Mouse (Mus musculus) liver, embryonic 16.5 days (tissue): Measurements from ENCODE around the gene Cdkn3. TPM values are rescaled to one million over a fixed set of nuclear protein-coding genes. Genes with fewer than 3 reads are reported as not detected.

Experiments
- ATAC-seq: fragments of 200-750 bp; cut with Nextera tagmentation; 2 replicates; pipeline ENCODE4 v1.8.0; 2017; ENCODE audit warnings: low read depth, mild to moderate bottlenecking, moderate number of reproducible peaks, moderate library complexity
- H3K27ac ChIP-seq: fragments of 300-500 bp; sonication (generic); 2 replicates; pipeline ENCODE4 v1.5.1; 2014; ENCODE audit warnings: mild to moderate bottlenecking, low read length
- H3K27me3 ChIP-seq: fragments of 300-500 bp; sonication (generic); 2 replicates; pipeline ENCODE4 v1.6.1; 2014; ENCODE audit warnings: low read depth, low read length, mixed read lengths; ENCODE audit not compliant: control insufficient read depth, insufficient read depth
- H3K36me3 ChIP-seq: fragments of 300-500 bp; sonication (generic); 2 replicates; pipeline ENCODE4 v1.6.1; 2014; ENCODE audit warnings: mild to moderate bottlenecking; ENCODE audit not compliant: control insufficient read depth, insufficient read depth
- H3K4me1 ChIP-seq: fragments of 300-500 bp; sonication (generic); 2 replicates; pipeline ENCODE4 v1.6.1; 2014; ENCODE audit warnings: low read depth, low read length, mixed read lengths; ENCODE audit not compliant: control insufficient read depth
- H3K4me2 ChIP-seq: fragments of 300-500 bp; sonication (generic); 2 replicates; pipeline ENCODE4 v1.6.1; 2014; ENCODE audit warnings: low read depth, low read length, mixed read lengths
- H3K4me3 ChIP-seq: fragments of 300-500 bp; sonication (generic); 2 replicates; pipeline ENCODE4 v1.5.1; 2014; ENCODE audit warnings: low read depth, mild to moderate bottlenecking, low read length
- H3K9ac ChIP-seq: fragments of 300-500 bp; sonication (generic); 2 replicates; pipeline ENCODE4 v1.6.1; 2014; ENCODE audit warnings: low read depth, low read length
- H3K9me3 ChIP-seq: fragments of 300-500 bp; sonication (generic); replicated peaks from 2 replicates; pipeline ENCODE4 v1.6.1; 2016; ENCODE audit warnings: low read length; ENCODE audit not compliant: control insufficient read depth
- WGBS: fragments of 180-500 bp; shearing (Covaris S2); extraction: QIAGEN DNeasy Blood & Tissue Kit; methylation state at CpG from one replicate; pipeline ENCODE4 v1.1.7; 2014; ENCODE audit not compliant: insufficient replicate concordance; 5-methylcytosine and 5-hydroxymethylcytosine counted together
- polyA plus RNA-seq: library from polyadenylated mRNA; unstranded; fragments of >200 nt; fragmentation: Nextera tagmentation; extraction: Ambion mirVana; gene quantifications from 2 replicates; pipeline ENCODE4 v1.2.1, GENCODE M21; 2015

The Cdkn3 gene
- polyA plus RNA-seq: 97.9 and 109 TPM in 2 replicates

DNA sequence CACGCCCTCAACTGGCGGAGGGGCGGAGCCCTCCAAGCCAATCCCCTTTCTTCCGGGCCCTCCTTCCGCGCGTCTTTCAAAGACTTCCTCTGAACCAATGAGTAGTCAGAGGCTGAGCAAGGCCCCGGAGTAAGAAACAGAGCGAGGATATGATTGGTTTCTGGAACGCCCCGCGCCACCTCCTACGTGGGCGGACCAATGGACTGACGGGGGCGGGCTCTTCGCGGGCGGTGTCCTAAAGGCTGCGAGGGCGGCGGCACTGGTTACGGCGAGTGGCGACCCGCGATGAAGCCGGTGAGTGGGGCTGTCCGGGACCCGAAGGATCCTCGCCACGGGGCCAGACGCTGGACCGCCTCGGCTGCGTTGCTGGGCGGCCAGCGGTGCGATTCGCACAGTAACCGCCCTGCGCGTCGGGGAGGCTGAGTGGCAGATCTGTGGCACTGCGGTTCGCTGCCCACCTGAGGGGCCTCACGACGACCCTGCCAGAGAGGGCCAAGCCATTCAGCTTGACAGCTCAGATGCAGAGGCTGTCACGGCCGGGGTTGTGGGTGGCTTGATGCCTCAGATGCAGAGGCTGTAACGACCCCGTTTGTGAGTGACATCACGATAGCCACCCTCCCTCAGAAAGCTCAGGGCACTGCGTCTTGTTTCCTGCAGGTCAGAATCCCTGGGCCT, at the start of gene Cdkn3:
Gene Cdkn3, plus strand, starts transcription at position 187 of the 675 bp plus-strand sequence.
- Histone ChIP-seq H3K27ac (peak within 1 kb of the TSS; percentile 79), H3K4me3 (peak within 1 kb of the TSS; percentile 82), H3K4me1 (peaks cover 10% of the 10 kb centered on the region), H3K9me3 (no peaks in the 10 kb centered on the region), H3K27me3 (no peaks in the 10 kb centered on the region), H3K4me2 (peak within 1 kb of the TSS; percentile 57), H3K9ac (peak within 1 kb of the TSS; percentile 91), H3K36me3 (peaks cover 18% of the 10 kb centered on the region)
- ATAC-seq: peak; percentile 99
- under 1% methylated on average over 48 of the region's 54 CpGs for WGBS

DNA sequence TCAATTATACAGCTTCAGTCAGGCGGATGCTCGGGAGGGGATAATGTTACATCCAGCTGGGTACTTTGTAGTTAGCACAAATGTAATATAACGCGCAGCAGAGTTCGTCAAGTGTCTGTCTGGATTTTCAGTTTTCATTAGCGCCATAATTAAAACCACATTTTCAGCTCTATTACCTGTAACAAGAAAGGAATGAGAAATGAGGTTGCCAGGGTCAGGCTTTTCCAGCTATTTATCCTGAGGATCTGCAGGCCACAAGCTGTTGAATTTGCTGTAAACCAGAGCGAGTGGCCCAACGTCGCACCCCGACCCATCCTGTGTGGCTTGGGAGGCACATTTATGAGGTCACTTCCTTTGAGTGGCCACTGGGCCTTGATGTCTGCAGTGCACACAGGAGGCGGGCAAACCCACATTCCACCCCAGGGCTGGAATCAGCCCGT, 41.8 kb upstream of the Cdkn3 start:
- WGBS: 68% methylated on average over 12 of the region's 12 CpGs
- Histone ChIP-seq H3K27ac (no peak overlapping the region), H3K9me3 (no peaks in the 10 kb centered on the region), H3K4me1 (no peaks in the 10 kb centered on the region), H3K9ac (no peak overlapping the region), H3K4me2 (no peak overlapping the region), H3K4me3 (no peak overlapping the region), H3K27me3 (no peaks in the 10 kb centered on the region), H3K36me3 (no peaks in the 10 kb centered on the region)
- no peak for ATAC-seq

DNA sequence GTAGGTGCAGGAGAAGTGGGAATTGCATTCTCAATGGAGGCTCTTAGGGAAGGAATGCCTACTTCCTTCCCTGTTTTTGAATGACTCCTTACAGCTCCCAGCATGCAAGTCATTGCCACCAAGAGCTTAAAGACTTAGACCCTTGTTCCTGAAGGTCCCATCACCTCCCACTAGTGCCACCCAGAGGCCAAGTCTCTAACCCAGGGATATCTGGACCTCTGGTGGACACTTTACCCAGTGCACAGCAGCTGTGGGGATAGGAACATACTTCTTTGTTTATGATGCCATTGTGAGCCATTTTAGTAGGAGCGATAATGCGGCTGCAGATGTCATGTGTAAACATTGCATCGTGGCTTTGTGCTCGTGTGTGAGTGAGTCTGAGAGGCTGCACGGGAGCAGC, 38.3 kb upstream of the Cdkn3 start:
- WGBS: 67% methylated on average over 5 of the region's 5 CpGs
- H3K4me1 ChIP-seq: no peaks in the 10 kb centered on the region
- H3K36me3 ChIP-seq: no peaks in the 10 kb centered on the region
- H3K9me3 ChIP-seq: no peaks in the 10 kb centered on the region
- ATAC-seq: no peak
- no peak overlapping the region for H3K27ac ChIP-seq
- no peak overlapping the region for H3K9ac ChIP-seq
- H3K4me3 ChIP-seq: no peak overlapping the region
- no peak overlapping the region for H3K4me2 ChIP-seq
- no peaks in the 10 kb centered on the region for H3K27me3 ChIP-seq

DNA sequence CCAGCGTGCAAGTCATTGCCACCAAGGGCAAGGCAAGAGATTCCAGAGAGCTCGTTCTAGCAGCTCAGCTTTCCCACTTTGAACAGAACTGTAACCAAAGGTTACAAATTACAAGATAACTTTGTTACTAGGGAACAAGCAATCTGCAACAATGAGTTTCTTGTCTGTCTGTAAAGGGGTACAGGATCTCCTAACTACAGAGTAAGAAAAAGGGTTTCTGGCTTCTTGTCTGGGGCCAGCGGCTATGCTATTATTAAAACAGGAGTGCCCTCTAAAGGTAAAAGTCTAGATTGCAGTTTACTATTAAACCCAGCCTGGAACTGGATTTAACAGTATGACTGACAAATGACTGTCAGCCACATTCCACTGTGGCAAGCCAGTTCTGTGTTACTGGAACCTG, 36.5 kb upstream of the Cdkn3 start:
- Histone ChIP-seq H3K36me3 (no peaks in the 10 kb centered on the region), H3K4me2 (no peak overlapping the region), H3K9ac (no peak overlapping the region), H3K4me1 (no peaks in the 10 kb centered on the region), H3K4me3 (no peak overlapping the region), H3K27ac (no peak overlapping the region), H3K9me3 (no peaks in the 10 kb centered on the region), H3K27me3 (no peaks in the 10 kb centered on the region)
- ATAC-seq: no peak
- 22% methylated on average over 3 of the region's 3 CpGs for WGBS

DNA sequence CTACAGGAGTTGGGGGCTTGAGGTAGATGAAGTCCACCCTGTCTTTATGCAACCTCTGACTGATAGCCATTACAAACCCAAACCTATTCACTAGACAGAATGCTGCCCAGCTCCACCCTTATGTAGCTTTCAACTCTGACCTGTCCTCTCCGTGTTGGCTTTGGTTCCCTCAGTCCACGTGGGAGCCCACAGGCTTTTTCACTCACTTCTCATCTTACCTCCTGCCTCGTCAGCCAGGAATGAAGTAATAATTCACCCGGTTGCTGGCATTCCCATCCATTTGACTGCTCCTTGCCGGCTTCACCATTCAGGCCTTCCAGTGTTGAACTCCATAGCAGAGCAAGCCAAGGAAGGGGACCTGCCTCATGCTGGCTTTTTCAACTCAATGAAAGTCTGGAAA, 35.4 kb upstream of the Cdkn3 start:
- Histone ChIP-seq H3K27me3 (no peaks in the 10 kb centered on the region), H3K9ac (no peak overlapping the region), H3K4me1 (no peaks in the 10 kb centered on the region), H3K4me3 (no peak overlapping the region), H3K4me2 (no peak overlapping the region), H3K9me3 (no peaks in the 10 kb centered on the region), H3K36me3 (no peaks in the 10 kb centered on the region), H3K27ac (no peak overlapping the region)
- 41% methylated on average over 5 of the region's 5 CpGs for WGBS
- no peak for ATAC-seq

DNA sequence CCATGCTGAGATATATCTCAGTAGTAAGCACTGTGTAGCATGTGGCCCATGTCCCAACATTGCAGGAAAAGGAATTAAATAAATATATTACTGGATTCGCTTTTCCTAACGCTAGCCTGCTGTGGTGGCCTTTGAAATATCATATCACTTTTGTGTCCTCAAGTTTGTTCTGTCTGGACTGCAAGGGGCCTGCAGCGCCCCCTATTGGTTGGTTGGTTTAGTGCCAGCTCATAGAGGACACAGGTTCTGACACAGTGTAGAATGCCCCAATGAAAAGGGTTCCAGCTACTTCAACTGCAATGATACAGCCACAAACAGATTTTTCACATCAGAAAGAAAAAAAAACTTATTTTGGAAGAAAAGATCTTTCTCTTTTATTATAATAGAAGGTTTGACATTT, 34.6 kb upstream of the Cdkn3 start:
- Histone ChIP-seq H3K4me3 (no peak overlapping the region), H3K9ac (no peak overlapping the region), H3K9me3 (no peaks in the 10 kb centered on the region), H3K27ac (no peak overlapping the region), H3K4me2 (no peak overlapping the region), H3K27me3 (no peaks in the 10 kb centered on the region), H3K4me1 (no peaks in the 10 kb centered on the region), H3K36me3 (no peaks in the 10 kb centered on the region)
- whole genome bisulfite sequencing: 38% methylated on average over 3 of the region's 3 CpGs
- ATAC-seq: no peak

DNA sequence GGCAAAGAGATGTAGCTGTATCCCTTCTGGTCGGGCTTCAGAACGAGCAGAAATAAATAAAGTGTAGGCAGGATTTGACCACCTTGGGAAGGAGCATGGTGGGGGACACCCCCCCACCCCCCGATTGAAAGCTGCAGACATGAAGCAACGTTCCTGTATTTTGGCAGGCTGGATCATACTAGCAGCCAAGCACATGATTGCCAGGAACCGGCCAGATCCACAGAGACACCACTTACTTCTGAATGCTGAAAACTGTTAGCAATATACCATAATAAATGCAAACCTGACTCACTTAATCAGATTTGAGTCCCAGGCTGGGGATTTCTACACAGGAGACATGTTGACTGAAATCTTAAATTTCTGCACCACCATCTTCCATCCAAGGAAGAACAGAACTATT, 26.1 kb upstream of the Cdkn3 start:
- H3K9ac ChIP-seq: no peak overlapping the region
- ATAC-seq: no peak
- no peaks in the 10 kb centered on the region for H3K9me3 ChIP-seq
- no peak overlapping the region for H3K27ac ChIP-seq
- H3K4me2 ChIP-seq: no peak overlapping the region
- H3K27me3 ChIP-seq: no peaks in the 10 kb centered on the region
- no peak overlapping the region for H3K4me3 ChIP-seq
- WGBS: 62% methylated on average over 5 of the region's 5 CpGs
- no peaks in the 10 kb centered on the region for H3K36me3 ChIP-seq
- no peaks in the 10 kb centered on the region for H3K4me1 ChIP-seq

DNA sequence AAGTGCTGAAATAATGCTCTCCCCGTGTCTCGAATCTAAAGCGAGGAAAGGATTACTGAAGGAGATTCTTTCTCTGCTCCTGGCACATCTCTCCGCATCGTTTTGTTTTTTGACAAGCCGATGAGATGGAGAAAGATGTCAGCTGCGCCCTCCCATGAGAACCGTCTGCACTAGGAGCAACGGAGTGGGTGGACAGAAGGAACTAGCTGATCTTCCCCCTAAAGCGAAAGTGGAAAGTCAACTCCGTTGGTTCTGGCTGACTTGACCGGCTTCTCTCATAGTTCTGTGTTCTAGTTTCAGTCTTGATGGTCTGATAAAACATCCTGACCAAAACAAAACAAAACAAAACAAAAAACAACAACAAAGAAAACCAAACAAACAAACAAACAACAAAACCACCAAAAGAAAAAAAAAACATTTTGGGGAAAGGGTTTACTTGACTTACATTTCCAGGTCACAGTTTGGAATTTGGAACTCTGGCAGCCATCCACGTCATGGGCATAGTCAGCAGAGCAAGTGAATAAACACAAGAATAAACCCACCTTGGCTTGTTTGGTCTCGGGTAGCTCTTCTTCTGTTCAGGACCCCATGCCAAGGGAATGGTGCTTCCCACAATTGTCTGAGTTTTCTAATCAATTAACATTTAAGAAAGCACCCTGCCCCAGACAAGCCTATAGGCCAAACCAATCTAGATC, 25.4 kb upstream of the Cdkn3 start:
- Histone ChIP-seq H3K4me1 (no peaks in the 10 kb centered on the region), H3K27ac (no peak overlapping the region), H3K9me3 (no peaks in the 10 kb centered on the region), H3K4me3 (no peak overlapping the region), H3K27me3 (no peaks in the 10 kb centered on the region), H3K4me2 (no peak overlapping the region), H3K9ac (no peak overlapping the region), H3K36me3 (no peaks in the 10 kb centered on the region)
- 71% methylated on average over 14 of the region's 14 CpGs for WGBS
- ATAC-seq: no peak

DNA sequence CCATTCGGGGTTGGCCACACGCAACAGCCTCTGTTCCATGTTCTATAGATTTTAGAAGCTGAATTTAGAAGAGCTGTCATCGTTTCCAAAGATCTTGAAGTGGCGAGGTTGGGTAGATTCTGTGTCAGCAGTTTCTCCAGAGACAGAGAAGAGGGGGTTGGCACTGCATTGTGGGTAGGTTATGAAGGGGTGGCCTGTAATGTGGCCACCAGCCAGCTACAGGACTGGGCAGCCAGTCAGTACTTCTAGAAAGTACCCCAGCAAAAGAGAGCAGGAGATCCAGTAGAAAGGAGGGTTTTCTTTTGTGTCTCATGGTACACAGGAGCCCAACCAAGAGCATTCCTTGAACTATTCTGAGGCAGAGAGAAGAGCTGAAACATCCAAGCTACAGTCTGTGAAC, 24.0 kb upstream of the Cdkn3 start:
- Histone ChIP-seq H3K4me3 (no peak overlapping the region), H3K27ac (no peak overlapping the region), H3K36me3 (no peaks in the 10 kb centered on the region), H3K9me3 (no peaks in the 10 kb centered on the region), H3K27me3 (no peaks in the 10 kb centered on the region), H3K4me2 (no peak overlapping the region), H3K9ac (no peak overlapping the region), H3K4me1 (no peaks in the 10 kb centered on the region)
- ATAC-seq: no peak
- 59% methylated on average over 4 of the region's 4 CpGs for WGBS
